Mouse (Mus musculus) kidney, postnatal 25 days (tissue): ENCODE measurements around the gene Prkce.

Source experiments
- DNase-seq, 2 experiments: peaks; one replicate each; pipeline ENCODE4 v3.0.0; 2021; ENCODE audit warnings: mixed read lengths in 2 of 2

The Prkce gene

DNA sequence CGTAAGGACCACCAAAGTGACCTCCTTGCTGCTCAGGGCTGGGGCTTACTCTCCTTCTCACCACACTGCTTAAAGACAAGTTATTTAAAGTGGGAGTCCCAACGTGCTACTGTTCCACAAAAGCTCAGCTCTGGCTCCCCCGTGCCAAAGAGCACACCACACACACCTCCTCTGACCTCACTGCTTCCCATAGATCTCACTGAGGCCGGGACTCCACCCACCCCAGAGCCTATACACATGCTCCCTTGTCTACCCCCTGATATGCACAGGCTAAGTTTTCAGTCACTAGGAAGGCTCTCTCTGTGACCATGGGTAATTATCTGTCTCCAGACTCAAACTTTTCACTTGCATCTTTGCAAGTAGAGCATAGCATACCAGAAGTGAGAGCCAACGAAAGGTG lies 170.7 kb downstream of the Prkce start:
- DNase-seq, result no peak

DNA sequence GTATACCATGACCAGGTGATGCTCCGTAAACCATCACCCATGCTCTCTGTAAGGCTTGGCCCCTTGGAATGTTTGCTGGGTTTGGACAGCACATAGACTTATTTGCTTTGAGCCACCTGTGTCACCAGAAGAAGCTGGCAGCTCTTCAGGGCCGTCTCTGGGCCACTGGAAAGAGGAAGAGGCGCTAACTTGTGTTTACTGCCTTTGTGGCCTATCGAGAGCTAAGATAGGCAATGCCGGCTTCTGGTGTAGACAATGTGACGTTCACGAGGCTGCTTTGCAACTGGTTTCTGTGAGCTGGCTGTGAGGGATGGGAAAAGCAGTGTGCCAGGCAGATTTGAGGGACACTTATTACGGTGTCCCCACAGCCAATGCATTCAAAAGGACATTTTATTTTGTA lies 176.4 kb downstream of the Prkce start:
- DNase-seq, result no peak

DNA sequence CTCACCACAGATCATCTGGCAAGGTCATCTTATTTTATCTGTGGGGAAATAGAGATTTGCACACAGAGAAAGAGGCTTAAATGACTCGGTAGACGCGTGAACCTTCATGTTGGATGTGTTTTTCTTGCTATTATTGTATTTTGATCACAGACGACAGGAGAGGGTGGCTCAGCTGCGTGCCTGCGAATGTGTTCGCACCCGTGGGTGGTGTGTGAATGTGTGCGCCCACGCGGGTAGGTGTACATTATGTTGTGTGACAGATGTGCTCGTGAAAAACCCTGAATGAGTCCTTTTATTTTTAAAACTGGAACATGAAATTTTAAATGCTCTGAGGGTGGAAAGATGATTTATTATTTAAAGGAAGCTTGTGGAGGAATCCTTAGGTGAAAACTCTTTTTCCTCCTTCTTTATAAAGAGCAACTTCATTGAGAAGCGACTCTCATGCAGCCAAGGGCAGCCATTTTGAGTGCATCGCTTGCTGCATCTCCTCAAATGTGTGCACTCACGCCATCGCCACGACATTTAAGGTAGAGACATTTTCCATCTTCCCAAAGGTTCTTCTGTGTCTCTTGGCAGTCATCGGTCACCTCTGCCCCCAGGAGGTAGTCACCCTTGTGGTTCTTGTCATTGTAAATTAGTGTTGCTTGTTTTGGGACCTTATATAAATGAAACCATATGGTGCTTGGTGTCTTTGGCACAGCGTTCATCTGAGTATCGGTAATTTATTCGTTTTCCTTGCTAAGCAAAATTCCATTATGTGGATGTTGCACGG lies 177.8 kb downstream of the Prkce start:
- DNase-seq, result no peak

DNA sequence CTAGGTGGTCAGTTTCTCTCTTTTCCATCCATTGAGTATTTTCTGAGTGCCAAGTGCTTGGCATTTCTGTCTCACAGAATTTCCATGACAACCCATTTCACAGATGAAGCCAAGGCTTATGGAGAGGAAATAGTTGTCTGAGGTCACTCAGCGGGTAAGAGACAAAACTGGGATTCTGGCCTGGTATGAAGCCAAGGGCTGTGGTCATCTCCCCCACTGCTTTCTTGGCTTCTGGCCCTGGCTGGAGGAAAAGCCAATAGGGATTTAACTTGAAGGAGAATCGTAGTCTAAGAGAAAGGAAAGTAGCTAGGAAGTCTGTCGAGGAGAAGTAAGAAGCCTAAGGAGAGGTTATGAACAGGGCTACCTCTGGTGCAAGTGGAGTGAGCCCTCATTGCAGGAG lies 182.7 kb downstream of the Prkce start:
- peak; percentile 71 to 74 for DNase-seq

DNA sequence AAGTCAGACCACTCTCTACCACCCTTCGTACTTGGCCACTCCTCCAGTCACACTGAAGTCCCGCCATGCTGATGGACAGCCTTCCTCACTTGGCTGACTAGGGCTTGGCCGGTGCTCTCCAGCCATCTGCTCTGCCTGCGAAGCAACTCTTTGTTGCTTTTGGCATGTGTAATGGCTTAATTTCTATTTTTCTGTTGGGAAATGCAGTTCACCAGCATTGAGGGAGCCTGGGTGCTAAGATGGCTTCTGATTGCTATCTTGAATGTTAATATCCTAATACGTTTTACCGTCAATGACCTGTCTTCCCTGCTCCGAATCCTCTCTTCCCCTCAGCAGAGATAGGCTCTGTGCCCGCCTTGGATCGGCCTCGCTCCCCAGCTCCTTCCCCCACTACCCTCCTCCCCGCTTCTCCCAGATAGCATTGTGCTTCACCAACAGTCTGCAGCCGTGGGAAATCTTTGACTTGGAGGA lies 183.2 kb downstream of the Prkce start:
- no peak for DNase-seq

DNA sequence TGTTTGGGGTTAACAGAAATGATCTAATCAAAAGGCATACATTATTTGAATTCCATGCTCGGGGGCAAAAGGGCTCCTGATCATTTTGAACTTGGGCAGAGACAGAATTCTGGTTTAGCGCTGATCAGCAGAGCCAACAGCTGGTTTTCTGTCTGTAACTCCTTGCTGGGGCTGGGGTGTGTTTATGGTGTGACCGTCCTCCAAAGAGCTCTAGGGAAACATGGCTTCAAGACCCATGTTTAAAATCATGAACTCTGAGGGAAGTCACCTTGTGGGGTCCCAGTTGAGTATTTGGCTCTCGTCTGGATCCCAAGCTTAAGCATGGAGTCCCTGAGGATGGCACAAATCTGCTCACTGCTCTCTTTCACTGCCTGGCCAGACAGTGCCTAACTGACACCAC lies 183.7 kb downstream of the Prkce start:
- no peak for DNase-seq

DNA sequence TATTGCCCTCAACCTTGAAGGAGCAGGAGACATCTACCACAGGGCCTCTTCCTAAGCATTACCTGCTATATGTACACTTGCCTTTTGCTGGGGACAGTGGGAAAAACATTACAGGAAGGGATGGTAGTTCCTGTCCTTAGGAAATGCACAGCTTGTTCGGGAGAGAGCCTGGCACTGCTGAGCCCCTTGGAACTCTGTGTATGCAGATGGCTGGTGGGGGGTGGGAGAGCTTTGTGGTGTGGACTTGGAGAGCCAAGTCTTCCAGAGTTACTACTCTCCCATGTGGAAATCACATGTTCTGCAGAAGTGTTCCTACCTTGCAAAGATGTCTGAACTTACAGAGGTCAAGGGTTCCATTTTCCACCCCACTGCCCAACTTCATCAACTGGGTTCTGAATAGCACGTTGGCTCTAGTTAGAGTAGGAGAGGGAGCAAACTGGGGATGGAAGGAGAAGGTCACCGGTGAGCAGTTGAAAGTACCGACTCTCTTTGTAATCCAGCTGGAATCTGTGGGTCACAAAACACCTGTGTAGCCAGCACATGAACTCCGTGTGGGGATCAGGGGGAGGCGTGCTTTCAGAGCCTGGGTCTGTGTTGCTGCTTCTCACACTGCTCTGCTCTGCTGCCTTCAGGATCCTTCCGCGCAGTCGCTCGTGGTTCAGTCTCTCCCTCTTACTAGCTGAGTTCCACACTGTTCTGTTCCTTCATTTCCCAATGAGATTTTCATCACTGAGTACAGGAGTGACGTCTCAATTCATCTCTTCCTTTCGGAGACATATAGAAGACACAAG lies 184.9 kb downstream of the Prkce start:
- DNase-seq, result peak in 1 of 2 experiments; percentile 49

DNA sequence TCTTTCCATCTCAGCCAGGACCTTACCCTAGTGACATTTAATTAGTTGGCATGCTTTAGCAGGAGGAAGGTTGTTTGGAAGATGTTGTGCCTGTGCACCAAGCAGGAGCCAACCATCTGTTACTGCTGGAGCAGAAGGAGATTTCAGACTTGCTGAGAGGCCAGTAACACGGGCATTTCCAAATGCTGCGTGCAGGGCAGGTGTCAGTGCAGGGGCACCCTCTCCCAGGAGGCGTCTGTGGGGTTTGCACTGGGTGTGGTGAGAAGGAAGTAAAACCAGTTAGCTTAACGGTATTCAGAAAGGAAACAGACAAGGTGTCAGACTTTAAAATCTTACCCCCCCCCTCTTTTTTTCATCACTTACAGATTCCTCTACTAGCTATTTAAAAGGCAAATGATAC lies 186.1 kb downstream of the Prkce start:
- no peak for DNase-seq

DNA sequence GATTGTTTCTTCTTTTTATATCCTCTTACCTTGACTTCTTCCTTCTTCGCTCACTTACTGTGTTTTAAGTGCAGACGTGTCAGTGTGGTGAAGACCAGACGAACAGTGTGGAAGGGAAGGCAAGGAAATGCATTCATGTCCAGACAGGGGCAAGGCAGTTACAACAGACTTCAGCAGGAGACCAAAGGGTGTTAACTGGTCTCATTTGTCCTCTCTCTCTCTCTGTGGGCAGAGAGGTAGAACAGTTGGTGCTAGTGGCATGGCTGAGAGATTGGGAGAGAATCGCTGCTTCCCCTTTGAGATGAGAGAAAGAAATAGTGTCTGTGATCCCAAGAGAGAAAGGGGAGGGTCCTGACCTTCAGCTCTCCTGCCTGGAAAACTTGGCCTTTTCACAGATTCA lies 186.5 kb downstream of the Prkce start:
- DNase-seq, result no peak

DNA sequence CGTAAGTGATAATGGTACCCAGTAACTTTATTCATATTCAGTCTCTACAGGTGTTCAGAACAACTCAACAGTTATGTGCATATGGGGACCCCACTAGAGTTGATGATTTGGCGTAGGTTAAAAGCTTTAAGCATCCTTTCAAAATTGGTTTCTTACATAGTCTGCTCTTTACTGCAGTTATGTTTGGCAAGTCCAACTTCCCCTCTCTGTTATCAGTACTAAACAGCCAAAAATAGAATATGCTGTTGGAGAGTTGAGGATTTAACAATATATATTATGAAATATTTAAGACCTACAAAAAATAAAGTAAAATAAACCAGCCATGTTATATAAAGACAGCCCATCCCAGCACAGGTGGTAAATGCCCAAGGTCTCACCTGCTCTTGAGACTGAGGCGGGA lies 187.3 kb downstream of the Prkce start:
- DNase-seq, result no peak

DNA sequence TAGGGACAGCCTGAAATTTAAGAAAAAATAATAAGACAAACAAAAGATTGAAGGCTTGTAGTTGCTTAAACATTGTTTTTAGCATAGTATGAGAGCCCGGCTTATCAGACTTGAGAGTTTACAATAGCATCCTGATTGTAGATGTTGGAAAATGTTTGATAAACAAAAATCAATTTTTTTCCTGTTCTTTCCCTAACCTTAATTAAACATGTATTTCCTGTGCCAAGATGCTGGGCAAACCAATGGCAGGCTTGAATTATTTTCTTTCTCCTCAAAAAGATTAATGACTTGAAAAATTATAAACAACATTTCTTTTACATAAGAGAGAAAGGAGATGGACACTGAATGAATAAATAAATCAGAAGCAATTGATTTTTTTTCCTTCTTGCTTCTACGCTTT lies 187.7 kb downstream of the Prkce start:
- no peak for DNase-seq

DNA sequence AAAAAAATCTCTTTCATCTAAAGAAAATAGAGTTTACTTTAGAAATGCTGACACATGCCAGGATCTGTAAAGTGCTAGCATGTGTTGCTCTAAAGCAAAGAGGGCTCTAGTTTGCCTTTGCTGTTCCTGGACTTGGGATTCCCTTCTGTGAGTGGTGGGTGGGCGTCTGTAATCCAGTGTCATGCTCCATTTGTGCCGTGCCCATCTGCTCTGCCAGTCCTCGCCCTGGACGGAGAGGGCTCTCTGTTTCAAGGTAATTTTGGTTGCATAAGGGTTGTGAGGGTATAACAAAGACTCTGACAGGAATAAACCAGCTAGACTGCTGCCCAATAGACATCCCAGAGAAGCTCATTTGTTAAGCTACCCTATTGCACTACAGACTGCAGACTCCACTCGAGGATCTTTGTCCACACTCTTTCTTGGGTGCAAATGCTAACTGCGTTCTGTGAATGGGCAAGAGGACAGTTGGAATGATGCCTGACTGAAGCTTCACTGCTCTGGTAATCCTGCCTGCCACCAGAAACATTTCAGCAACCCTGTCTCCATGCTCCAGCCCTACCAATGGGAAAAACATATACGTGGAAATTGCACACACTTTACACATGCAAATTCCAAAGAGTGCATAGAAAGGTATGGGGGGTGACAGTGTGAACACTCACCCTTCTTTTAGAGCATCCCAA lies 188.3 kb downstream of the Prkce start:
- DNase-seq, result peak; percentile 37 to 56

DNA sequence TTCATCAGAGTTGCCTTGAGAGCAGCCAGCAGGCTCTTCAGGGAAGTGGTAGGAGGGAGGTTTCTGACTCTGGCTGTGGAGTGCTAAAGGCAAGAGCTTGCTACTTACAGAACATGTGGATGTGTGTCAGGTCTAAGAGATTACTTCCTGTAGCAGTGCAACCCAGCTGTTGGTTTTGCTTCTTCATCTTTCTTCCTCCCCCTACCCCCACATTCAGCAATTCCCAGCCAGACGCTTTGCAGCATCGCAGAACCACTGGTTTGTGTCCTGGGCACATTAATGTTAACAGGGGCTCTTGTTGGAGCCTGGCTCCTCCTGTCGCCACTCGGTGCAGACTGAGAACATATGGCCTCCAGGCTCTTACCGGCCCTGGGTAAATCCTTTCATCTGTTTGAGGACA lies 190.8 kb downstream of the Prkce start:
- no peak for DNase-seq

DNA sequence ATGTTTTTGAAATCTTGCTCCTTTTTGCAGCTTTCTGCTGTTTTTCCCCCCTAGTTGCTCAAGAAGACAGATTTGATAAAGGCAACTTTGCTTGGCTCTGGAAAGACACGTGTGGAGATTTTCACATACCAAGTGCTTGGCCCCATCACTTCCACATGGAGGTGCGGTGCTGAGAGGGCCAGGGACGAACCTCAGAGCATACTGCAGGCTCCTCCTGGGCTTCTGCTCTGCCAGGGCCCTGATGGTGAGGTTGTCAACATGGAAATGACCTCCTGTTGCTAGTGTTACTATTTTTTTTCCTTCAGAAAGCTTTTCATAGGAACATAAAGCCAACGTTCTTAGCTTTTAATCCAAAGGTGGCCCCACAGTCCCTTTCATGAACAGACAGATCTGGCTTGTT lies 191.3 kb downstream of the Prkce start:
- no peak for DNase-seq

DNA sequence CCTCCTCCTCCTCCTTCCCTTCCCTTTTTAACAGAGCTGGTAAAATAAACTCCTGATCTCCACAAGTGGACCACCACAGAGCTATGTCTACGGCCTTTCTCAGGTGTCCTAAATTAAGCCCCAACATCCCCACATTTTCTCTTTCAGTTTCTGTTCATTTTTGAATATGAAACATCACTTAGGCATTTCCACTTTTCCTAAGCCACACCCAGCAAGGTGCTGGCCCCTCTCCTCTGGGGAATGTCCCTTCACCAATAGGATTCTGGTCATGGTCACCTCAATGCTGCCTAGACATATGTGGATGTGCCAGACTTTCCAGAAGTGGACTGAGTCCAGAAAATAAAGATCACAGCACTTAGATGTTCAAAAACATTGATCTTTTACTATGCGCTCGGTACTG lies 193.3 kb downstream of the Prkce start:
- no peak for DNase-seq

DNA sequence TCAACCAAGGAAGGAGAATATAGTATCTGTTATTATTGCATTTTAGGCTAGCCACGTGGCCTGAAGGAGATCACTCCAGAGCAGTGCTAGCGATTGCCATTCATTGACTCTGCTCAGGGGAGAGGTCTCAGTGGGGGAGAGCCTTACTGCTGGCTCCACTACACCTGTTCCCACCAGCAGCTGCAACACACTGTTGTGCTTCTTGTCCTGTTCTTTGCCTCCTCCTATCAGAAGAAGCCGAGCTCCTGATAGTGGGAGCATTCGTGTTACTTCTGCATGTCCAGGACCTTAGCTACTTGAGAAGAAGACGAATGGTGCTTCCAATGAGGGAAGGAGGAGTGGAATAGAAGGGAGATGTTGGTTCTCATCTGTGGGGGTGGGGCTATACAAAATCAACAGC lies 195.8 kb downstream of the Prkce start:
- no peak for DNase-seq

DNA sequence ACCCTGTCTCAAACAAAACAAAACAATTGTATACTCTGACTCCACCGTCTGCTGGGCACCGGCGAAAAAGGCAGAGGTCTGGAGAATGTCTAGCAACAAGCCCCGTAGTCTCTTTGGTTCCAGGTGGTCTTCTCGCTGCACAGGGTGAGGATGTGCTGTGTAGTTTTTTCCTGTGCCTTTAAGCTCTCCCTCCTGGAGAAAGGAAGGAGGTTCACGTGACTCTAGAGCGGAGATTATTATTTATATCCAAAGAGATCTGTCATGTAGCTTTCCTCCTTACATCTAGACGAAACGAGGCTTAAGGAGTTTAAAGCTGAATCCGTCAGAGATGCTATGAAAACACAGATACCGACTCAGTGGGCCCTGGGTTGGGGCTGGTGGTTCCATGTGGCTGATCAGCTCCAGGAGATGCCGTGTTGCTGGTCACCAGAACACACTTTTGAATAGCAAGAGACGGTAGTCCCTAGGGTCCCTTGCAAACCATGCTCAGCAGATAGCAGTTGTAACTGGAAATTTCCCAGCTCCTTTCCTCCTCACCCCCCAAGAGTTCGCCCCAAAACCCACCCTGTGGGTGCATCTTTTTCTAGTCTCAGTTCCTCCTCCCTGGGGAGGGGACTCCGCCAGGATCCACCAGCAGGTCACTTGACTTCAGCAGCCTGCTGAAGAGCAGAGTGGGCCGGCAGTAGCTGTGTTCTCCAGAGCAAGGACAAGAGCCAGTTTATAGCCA lies 196.9 kb downstream of the Prkce start:
- no peak for DNase-seq

DNA sequence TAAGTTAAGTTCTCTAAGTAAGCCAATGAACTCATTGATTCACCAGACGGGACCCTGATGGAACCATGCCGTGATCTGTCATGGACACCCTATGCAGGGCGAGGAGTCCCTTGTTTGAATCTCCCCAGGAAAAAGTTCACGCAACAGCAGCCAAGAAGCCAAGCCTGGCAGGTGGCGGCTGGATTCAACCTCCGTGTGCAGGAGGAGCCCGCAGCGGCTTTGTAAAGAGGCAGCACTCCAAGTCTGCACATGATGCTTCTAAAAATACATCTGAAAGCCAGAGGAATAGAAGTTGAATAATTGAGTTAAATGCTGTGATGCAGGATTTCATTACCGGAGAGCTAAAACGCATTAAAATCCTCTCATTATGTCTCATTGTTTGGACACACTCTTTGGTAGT lies 199.3 kb downstream of the Prkce start:
- DNase-seq, result no peak

DNA sequence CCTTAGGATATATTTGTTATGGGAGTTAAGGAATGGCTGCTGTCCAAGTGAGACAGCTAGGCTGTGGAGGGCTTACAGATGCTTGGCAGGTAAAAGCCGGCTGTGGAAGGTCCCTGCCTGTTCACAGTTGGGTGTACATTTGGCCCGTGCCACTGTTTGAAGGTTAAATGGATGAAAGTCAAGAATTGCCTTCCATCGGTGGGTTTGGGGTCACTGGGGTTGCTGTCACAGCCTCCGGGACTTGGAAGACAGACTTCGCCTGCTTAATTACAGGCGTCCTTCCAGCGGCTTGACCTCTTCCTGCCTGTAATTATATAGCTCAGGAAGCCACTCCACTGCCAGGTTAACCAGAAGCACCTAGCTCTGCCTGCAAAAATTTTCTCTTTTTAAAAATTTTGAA lies 200.1 kb downstream of the Prkce start:
- peak in 1 of 2 experiments; percentile 55 for DNase-seq

DNA sequence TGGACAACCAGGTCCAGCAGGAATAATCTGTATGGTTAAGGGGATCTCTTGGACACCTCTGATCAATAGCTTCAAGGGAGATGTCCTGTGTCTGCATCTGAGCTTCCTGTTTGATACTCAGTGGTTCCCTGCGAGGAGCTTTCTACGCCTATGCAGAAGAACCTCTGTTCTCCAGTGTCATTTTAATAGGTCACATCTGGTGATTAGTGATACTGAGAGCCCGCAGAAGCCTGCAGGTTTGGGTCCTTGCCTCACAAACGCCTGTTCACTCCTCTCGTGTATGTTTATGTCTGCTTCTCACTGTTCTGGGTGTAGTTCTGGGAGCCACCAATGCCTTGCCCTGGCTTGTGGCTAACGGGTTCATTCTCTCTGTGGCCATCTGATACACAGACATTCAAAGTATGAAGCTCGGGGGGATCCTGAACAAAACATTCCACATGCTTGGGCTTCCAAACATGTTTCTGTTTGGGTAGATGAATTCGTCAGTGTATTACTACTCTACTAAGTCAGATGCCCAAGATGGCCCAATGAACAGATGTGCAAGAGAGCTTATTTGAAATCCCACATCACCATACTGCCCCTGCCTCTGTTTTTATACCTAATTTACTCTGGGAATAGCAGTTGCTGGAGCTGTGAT lies 202.6 kb downstream of the Prkce start:
- peak in 1 of 2 experiments; percentile 6 for DNase-seq

DNA sequence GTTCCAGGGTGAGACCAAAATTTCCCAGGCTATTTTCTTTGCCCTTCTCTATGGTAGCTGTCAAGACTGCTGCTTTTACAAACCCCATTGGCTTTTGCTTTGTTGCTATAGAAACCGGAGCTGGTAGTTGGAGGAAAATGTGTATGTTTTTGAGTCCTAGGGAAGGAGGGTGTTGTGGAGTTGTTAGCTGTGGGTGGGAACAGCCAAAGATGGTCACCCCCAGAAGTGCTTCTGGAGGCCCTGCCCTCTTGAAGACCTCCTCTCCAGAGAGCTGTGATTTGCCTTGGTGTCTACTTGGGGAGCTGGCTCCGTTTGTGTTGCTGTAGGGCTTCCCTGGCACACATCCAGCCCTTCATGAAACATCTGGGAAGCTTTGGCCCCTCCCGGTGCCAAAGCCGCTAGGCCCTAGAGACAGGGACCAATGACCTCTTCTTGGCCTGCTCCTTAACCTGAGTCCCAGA lies 203.5 kb downstream of the Prkce start:
- peak; percentile 58 to 61 for DNase-seq

DNA sequence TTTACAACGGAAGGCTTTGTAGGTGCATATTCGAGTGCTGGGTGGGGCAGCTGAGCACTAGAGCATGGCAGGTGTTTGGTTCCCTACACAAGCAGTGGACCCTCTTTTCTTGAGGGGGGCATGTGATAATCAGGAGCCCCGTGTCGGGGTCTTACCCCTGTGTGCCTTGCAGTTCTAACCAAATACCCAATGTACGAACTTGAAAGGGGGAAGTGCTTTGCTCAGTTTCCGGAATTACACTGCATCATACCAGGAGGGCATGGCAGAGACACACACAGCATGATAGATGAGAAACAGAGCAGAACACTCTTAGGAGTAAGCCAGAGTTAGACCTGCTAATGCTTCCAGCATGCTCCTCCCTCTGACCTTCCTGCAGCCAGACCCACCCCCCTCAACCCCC lies 208.8 kb downstream of the Prkce start:
- DNase-seq, result no peak
